ENCODE assay signal across 16 mouse cellular contexts in genomic region chr9:114547643-114548077, GRCm38 (mm10). TPM values are rescaled to one million over a fixed set of nuclear protein-coding genes. Genes with fewer than 3 reads are reported as not detected.
DNase-seq lines count a peak whose midpoint lies in the region; ATAC-seq and TF ChIP-seq lines count a peak whose summit lies in the region.
"Had no signal": no experiment of that assay in that cellular context is flagged by ENCODE, and none has a peak within 500 bp of the region (broad histone marks: within the 10 kb centered on the region; RNA-seq: fewer than 3 reads in every experiment).

No protein-coding gene starts in this region.

- no peak overlapping the region for H3K4me2 ChIP-seq in lung, postnatal 0 days (replicated peaks; ENCODE audit: low read depth, low read length)
- H3K4me2 ChIP-seq in intestine, embryonic 14.5 days (ENCODE audit: low read length), result peak overlapping the region; percentile 39
- H3K4me2 ChIP-seq in stomach, embryonic 14.5 days (replicated peaks; ENCODE audit: low read depth, low read length), result 0 out of 2 replicates have a peak overlapping the region, but pooled peaks have one; percentile 15
- no peak overlapping the region for H3K4me2 ChIP-seq in forebrain, embryonic 11.5 days (ENCODE audit: low read depth, low read length, severe bottlenecking)

- 43% methylated on average over 6 of the region's 6 CpGs for WGBS in lung, postnatal 0 days
- WGBS in intestine, embryonic 14.5 days, result 44% methylated on average over 6 of the region's 6 CpGs
- WGBS in stomach, embryonic 14.5 days, result 49% methylated on average over 6 of the region's 6 CpGs
- WGBS in forebrain, embryonic 11.5 days, result 19% methylated on average over 6 of the region's 6 CpGs

- peak overlapping the region; percentile 51; the same call in 1 of the 2 replicates for H3K27ac ChIP-seq in lung, postnatal 0 days (ENCODE audit: low read length)
- H3K27ac ChIP-seq in intestine, embryonic 14.5 days (ENCODE audit: low read depth), result peak overlapping the region; percentile 77
- H3K27ac ChIP-seq in stomach, embryonic 14.5 days (ENCODE audit: low read length), result peak overlapping the region; percentile 83
- H3K27ac ChIP-seq in forebrain, embryonic 11.5 days (ENCODE audit: low read depth, low read length), result no peak overlapping the region
- H3K27ac ChIP-seq: gastrocnemius, adult 2 months had no signal

- no peak for TF ChIP-seq CTCF in lung, postnatal 0 days (IDR thresholded peaks at IDR 0.05)

- no peaks in the 10 kb centered on the region for H3K9me3 ChIP-seq in lung, postnatal 0 days (ENCODE audit: low read length)
- H3K9me3 ChIP-seq in intestine, embryonic 14.5 days (ENCODE audit: control insufficient read depth, low read length), result no peaks in the 10 kb centered on the region
- no peaks in the 10 kb centered on the region for H3K9me3 ChIP-seq in stomach, embryonic 14.5 days (ENCODE audit: control insufficient read depth, low read depth, low read length)
- H3K9me3 ChIP-seq in forebrain, embryonic 11.5 days (ENCODE audit: control insufficient read depth, low read length), result no peaks in the 10 kb centered on the region

- DNase-seq in lung, postnatal 0 days (ENCODE audit: low spot score), result peak; percentile 40
- DNase-seq in lung, postnatal 10 days, result no peak
- DNase-seq in intestine, embryonic 14.5 days (ENCODE audit: low spot score), result peak; percentile 61
- DNase-seq in kidney, postnatal 14 days, result peak; percentile 52
- DNase-seq in spleen, postnatal 4 days (ENCODE audit: low spot score in 2 of 2), result no peak
- no peak for DNase-seq in forebrain, embryonic 11.5 days (ENCODE audit: low spot score)
- DNase-seq in gastrocnemius, postnatal 4 days (ENCODE audit: low spot score in 2 of 2), result no peak
- DNase-seq: adrenal gland, postnatal 25 days; cerebellum, adult 2 months; gastrocnemius, adult 2 months; heart, postnatal 4 days; lung, postnatal 14 days; retina, postnatal 1 day had no signal

- H3K36me3 ChIP-seq in lung, postnatal 0 days (ENCODE audit: insufficient read depth, low read length), result no peaks in the 10 kb centered on the region
- no peaks in the 10 kb centered on the region for H3K36me3 ChIP-seq in intestine, embryonic 14.5 days (ENCODE audit: control insufficient read depth, insufficient read depth, low read length)
- no peaks in the 10 kb centered on the region for H3K36me3 ChIP-seq in stomach, embryonic 14.5 days (ENCODE audit: control insufficient read depth, insufficient read depth, low read length)
- H3K36me3 ChIP-seq in forebrain, embryonic 11.5 days (ENCODE audit: control insufficient read depth, insufficient read depth, low read length), result no peaks in the 10 kb centered on the region

- no peak overlapping the region for H3K4me3 ChIP-seq in lung, postnatal 0 days (ENCODE audit: low read depth, low read length)
- H3K4me3 ChIP-seq in intestine, embryonic 14.5 days (ENCODE audit: low read depth, low read length), result no peak overlapping the region
- H3K4me3 ChIP-seq in stomach, embryonic 14.5 days (ENCODE audit: low read depth, low read length), result no peak overlapping the region
- H3K4me3 ChIP-seq in forebrain, embryonic 11.5 days (ENCODE audit: low read depth, low read length), result no peak overlapping the region
- H3K4me3 ChIP-seq: gastrocnemius, adult 2 months; myocyte had no signal

- H3K27me3 ChIP-seq in lung, postnatal 0 days (replicated peaks; ENCODE audit: insufficient read depth, low read length), result no peaks in the 10 kb centered on the region
- H3K27me3 ChIP-seq in intestine, embryonic 14.5 days (replicated peaks; ENCODE audit: control insufficient read depth, insufficient read depth, low read length), result no peaks in the 10 kb centered on the region
- no peaks in the 10 kb centered on the region for H3K27me3 ChIP-seq in stomach, embryonic 14.5 days (ENCODE audit: control insufficient read depth, insufficient read depth, low read length)
- no peaks in the 10 kb centered on the region for H3K27me3 ChIP-seq in forebrain, embryonic 11.5 days (ENCODE audit: control insufficient read depth, insufficient read depth, low read length)

- no peak for TF ChIP-seq EP300 in lung, postnatal 0 days (IDR thresholded peaks at IDR 0.05)

- peaks cover 4% of the 10 kb centered on the region; the same call in 1 of the 2 replicates for H3K4me1 ChIP-seq in lung, postnatal 0 days (ENCODE audit: insufficient read depth, low read depth, low read length)
- peaks cover 33% of the 10 kb centered on the region for H3K4me1 ChIP-seq in intestine, embryonic 14.5 days (replicated peaks; ENCODE audit: control insufficient read depth, insufficient read depth, low read length)
- H3K4me1 ChIP-seq in stomach, embryonic 14.5 days (ENCODE audit: control insufficient read depth, insufficient read depth, low read length), result peaks cover 19% of the 10 kb centered on the region
- peaks cover 35% of the 10 kb centered on the region for H3K4me1 ChIP-seq in forebrain, embryonic 11.5 days (replicated peaks; ENCODE audit: control insufficient read depth, insufficient read depth, low read length)

- no peak overlapping the region for H3K9ac ChIP-seq in lung, postnatal 0 days (replicated peaks; ENCODE audit: low read depth)
- H3K9ac ChIP-seq in intestine, embryonic 14.5 days (ENCODE audit: low read length), result no peak overlapping the region
- H3K9ac ChIP-seq in stomach, embryonic 14.5 days (replicated peaks; ENCODE audit: low read depth, low read length), result no peak overlapping the region
- no peak overlapping the region for H3K9ac ChIP-seq in forebrain, embryonic 11.5 days (ENCODE audit: low read length)

- peak; percentile 22; the same call in 1 of the 2 replicates for ATAC-seq in lung, postnatal 0 days
- peak; percentile 86 for ATAC-seq in intestine, embryonic 14.5 days (replicated peaks; ENCODE audit: low FRiP score, low TSS enrichment, low read depth)
- ATAC-seq in stomach, embryonic 14.5 days (ENCODE audit: insufficient number of reproducible peaks, insufficient read depth, low FRiP score, low read depth), result peak; percentile 80
- ATAC-seq in forebrain, embryonic 11.5 days (replicated peaks; ENCODE audit: low FRiP score), result no peak; the same call in 1 of the 2 replicates

RNA-seq across cellular contexts. Expression of gene Trim71, which starts 16.5 kb away (rescaled TPM):
- 0.30 and 0.32 TPM in 2 replicates for polyA plus RNA-seq in lung, postnatal 0 days (2015; fragmentation: Nextera tagmentation; extraction: Ambion mirVana)
- polyA plus RNA-seq in intestine, embryonic 14.5 days (2014; fragmentation: Nextera tagmentation; extraction: Ambion mirVana), result 2.7 and 2.9 TPM in 2 replicates
- polyA plus RNA-seq in stomach, embryonic 14.5 days (2014; fragmentation: Nextera tagmentation; extraction: Ambion mirVana), result 1.4 and 1.6 TPM in 2 replicates
- 1.5 and 1.6 TPM in 2 replicates for polyA plus RNA-seq in forebrain, embryonic 11.5 days (2014; fragmentation: Nextera tagmentation; extraction: Ambion mirVana)
- total RNA-seq in gastrocnemius, postnatal 4 days (2021), result under 1 TPM; 0.05 to 0.07 TPM
- total RNA-seq: gastrocnemius, adult 2 months; heart, postnatal 4 days had no signal

RNA-seq across cellular contexts. Expression of gene C130032M10Rik, which starts 32.2 kb away (rescaled TPM):
- polyA plus RNA-seq in lung, postnatal 0 days (2015; fragmentation: Nextera tagmentation; extraction: Ambion mirVana), result 0.33 TPM in 1 of 2 replicates, not detected in the other
- polyA plus RNA-seq in intestine, embryonic 14.5 days (2014; fragmentation: Nextera tagmentation; extraction: Ambion mirVana), result 0.46 TPM in 1 of 2 replicates, not detected in the other
- polyA plus RNA-seq in stomach, embryonic 14.5 days (2014; fragmentation: Nextera tagmentation; extraction: Ambion mirVana), result not detected in 2 replicates
- polyA plus RNA-seq in forebrain, embryonic 11.5 days (2014; fragmentation: Nextera tagmentation; extraction: Ambion mirVana), result not detected in 2 replicates
- not detected for total RNA-seq in gastrocnemius, postnatal 4 days (2021)
- total RNA-seq: adrenal gland, postnatal 25 days; gastrocnemius, adult 2 months; heart, postnatal 4 days; layer of hippocampus, postnatal 14 days had no signal
- polyA plus RNA-seq: cerebellum, adult 2 months had no signal

RNA-seq across cellular contexts. Expression of gene Ccr4, which starts 42.9 kb away (rescaled TPM):
- not detected in 2 replicates for polyA plus RNA-seq in lung, postnatal 0 days (2015; fragmentation: Nextera tagmentation; extraction: Ambion mirVana)
- 0.08 TPM in 2 replicates for polyA plus RNA-seq in intestine, embryonic 14.5 days (2014; fragmentation: Nextera tagmentation; extraction: Ambion mirVana)
- not detected in 2 replicates for polyA plus RNA-seq in stomach, embryonic 14.5 days (2014; fragmentation: Nextera tagmentation; extraction: Ambion mirVana)
- polyA plus RNA-seq in forebrain, embryonic 11.5 days (2014; fragmentation: Nextera tagmentation; extraction: Ambion mirVana), result not detected in 2 replicates
- not detected for total RNA-seq in gastrocnemius, postnatal 4 days (2021)
- total RNA-seq: adrenal gland, postnatal 25 days; gastrocnemius, adult 2 months; heart, postnatal 4 days; layer of hippocampus, postnatal 14 days had no signal
- polyA plus RNA-seq: cerebellum, adult 2 months; myocyte had no signal

Comparison
In these comparisons a context has a peak if more than half of its experiments do, and no peak if none do; other contexts are left out.
1. DNase-seq: peak in lung, postnatal 0 days (single experiment), intestine, embryonic 14.5 days (single experiment) and kidney, postnatal 14 days (single experiment); none in lung, postnatal 10 days (single experiment), spleen, postnatal 4 days (0 of 2), forebrain, embryonic 11.5 days (single experiment) and gastrocnemius, postnatal 4 days (0 of 2).
2. H3K4me2 ChIP-seq: peak in intestine, embryonic 14.5 days (single experiment) and stomach, embryonic 14.5 days (single experiment); none in lung, postnatal 0 days (single experiment) and forebrain, embryonic 11.5 days (single experiment).